Mouse (Mus musculus): Measurements from ENCODE around the gene Ncln. TPM values are rescaled to one million over a fixed set of nuclear protein-coding genes. Genes with fewer than 3 reads are reported as not detected.
"Not testable (repeated sequence)": the region's sequence is repeated elsewhere in the genome, so short reads cannot be mapped to it uniquely, and the experiment has no call there.

Gene Ncln
- total RNA-seq, 2 experiments from 2014 or later: 55.4 to 62.0 TPM

DNA sequence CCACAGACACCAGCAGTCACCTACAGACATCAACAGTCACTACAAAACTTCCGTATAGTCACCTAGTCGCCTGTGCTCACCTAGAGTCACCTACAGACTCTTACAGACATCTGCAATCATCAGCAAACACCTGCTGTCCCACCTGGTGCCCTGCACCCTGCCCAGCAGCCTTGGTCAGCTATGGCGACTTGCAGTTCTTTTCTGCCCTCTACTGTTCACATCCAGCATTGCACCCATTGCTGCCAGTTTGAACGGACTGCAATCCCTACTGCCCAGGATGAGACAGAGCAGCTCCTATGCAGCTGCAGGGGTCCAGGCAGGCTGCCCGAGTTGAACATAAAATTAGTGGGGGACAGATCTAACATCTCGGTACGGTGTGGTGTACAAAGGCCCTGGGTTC lies 46.1 kb downstream of the Ncln start:
- DNase-seq: peak; percentile 82 to 93
- intact Hi-C loops (cut with DNase I): loop anchor here (1.0 to 2.0 kb wide), 2 partner anchors 61 to 161 kb away; partner anchors contain the start of gene Gm48552

DNA sequence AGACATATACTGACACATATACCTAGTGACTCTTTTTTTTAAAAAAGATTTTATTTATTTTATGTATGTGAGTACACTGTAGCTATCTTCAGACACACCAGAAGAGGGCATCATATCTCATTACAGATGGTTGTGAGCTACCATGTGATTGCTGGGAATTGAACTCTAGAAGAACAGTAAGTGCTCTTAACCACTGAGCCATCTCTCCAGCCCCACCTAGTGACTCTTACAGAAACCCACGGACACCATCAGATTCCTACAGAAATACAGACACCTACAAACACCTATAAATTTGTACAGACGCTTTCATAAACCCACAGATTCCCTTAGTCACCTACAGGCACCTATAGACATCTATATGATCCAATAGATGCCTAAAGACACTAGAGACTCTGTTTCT lies 50.7 kb downstream of the Ncln start:
- DNase-seq; intact Hi-C loops (cut with DNase I): not testable (repeated sequence)

DNA sequence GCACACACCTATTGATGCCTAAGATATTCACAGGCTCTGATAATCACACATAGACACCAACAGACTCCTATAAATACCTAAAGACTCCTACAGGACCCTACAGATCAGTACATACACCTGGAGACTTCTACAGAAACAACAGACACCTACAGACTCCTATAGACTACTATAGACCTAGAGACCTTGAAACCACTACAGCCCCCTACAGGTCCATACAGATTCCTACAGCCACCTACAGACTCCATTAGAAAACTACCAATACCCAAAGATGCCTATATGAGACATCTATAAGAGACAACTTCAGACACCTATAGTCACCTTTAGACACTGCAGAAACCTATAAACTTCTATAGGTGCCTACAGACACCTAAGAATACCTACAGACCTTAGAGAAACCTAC lies 55.2 kb downstream of the Ncln start:
- intact Hi-C loops (cut with DNase I): loop anchor here (2.0 kb wide), 1 partner anchor 46 kb away; no protein-coding TSS in a partner anchor
- DNase-seq: no peak

Small RNA genes lying within 50 kb of the gene (microRNA-seq; reads per million reads assigned to microRNA genes)
- gene Gm25595: 0 reads per million in 2 experiments

Other genes starting within 250 kb of the Ncln start
- under 1 TPM; 0.26 to 0.51 TPM for gene Matk, start 243.5 kb downstream of the Ncln start, total RNA-seq (2021)
- 10 to 100 TPM; 83.0 to 96.2 TPM for gene Mrpl54, start 229.5 kb downstream of the Ncln start, total RNA-seq (2021)
- gene Apba3, start 229.4 kb downstream of the Ncln start, total RNA-seq (2021): 10 to 100 TPM; 85.5 to 97.2 TPM
- gene Tjp3, start 204.8 kb downstream of the Ncln start, total RNA-seq (2021): under 1 TPM; 0.14 to 0.34 TPM
- 10 to 100 TPM; 34.8 to 36.7 TPM for gene Pip5k1c, start 203.4 kb downstream of the Ncln start, total RNA-seq (2021)
- 10 to 100 TPM; 15.6 to 17.8 TPM for gene Cactin, start 175.3 kb downstream of the Ncln start, total RNA-seq (2021)
- 1 to 10 TPM; 5.3 to 7.9 TPM for gene Tbxa2r, start 167.7 kb downstream of the Ncln start, total RNA-seq (2021)
- 1 to 10 TPM; 5.2 to 5.5 TPM for gene Gipc3, start 153.1 kb downstream of the Ncln start, total RNA-seq (2021)
- 10 to 100 TPM; 74.0 to 82.9 TPM for gene Hmg20b, start 145.9 kb downstream of the Ncln start, total RNA-seq (2021)
- gene Mfsd12, start 138.9 kb downstream of the Ncln start, total RNA-seq (2021): 10 to 100 TPM; 11.7 to 14.3 TPM
- gene 4930404N11Rik, start 130.6 kb downstream of the Ncln start, total RNA-seq (2021): 1 to 10 TPM; 1.2 to 1.3 TPM
- 10 to 100 TPM; 30.5 to 32.7 TPM for gene Fzr1, start 117.9 kb downstream of the Ncln start, total RNA-seq (2021)
- gene Dohh, start 112.0 kb downstream of the Ncln start, total RNA-seq (2021): 10 to 100 TPM; 47.6 to 55.3 TPM
- gene Gm48551, start 111.9 kb downstream of the Ncln start, total RNA-seq (2021): under 1 TPM; 0.51 to 0.84 TPM
- gene Gm48552, start 107.4 kb downstream of the Ncln start, total RNA-seq (2021): under 1 TPM; 0.65 to 0.83 TPM
- gene Smim24, start 103.3 kb downstream of the Ncln start, total RNA-seq (2021): 1 to 10 TPM; 1.9 to 2.0 TPM
- gene Nfic, start 40.8 kb downstream of the Ncln start, total RNA-seq (2021): 100 to 1,000 TPM; 133 TPM
- gene Celf5, start 13.7 kb downstream of the Ncln start, total RNA-seq (2021): under 1 TPM; 0.15 to 0.19 TPM
- 1 to 10 TPM in 1 of 2 experiments, under 1 TPM in 1; 0.96 to 1.2 TPM for gene S1pr4, start 3.7 kb upstream of the Ncln start, total RNA-seq (2021)
- gene Gna15, start 27.8 kb upstream of the Ncln start, total RNA-seq (2021): under 1 TPM; 0.73 to 0.76 TPM
- gene Gna11, start 48.8 kb upstream of the Ncln start, total RNA-seq (2021): 10 to 100 TPM; 50.6 to 51.6 TPM
- gene Aes, start 63.1 kb upstream of the Ncln start, total RNA-seq (2021): 100 to 1,000 TPM; 900 to 948 TPM
- gene Tle2, start 78.2 kb upstream of the Ncln start, total RNA-seq (2021): 10 to 100 TPM in 1 of 2 experiments, 1 to 10 TPM in 1; 9.4 to 11.2 TPM
- gene Tle6, start 104.7 kb upstream of the Ncln start, total RNA-seq (2021): 10 to 100 TPM in 1 of 2 experiments, 1 to 10 TPM in 1; 8.0 to 10.2 TPM
- 1 to 10 TPM; 1.8 to 2.2 TPM for gene BC025920, start 109.9 kb upstream of the Ncln start, total RNA-seq (2021)
- 10 to 100 TPM; 10.7 to 11.0 TPM for gene Sirt6, start 131.4 kb upstream of the Ncln start, total RNA-seq (2021)
- gene Ankrd24, start 132.1 kb upstream of the Ncln start, total RNA-seq (2021): 10 to 100 TPM in 1 of 2 experiments, 1 to 10 TPM in 1; 9.4 to 10.9 TPM
- 1 to 10 TPM; 2.6 to 2.7 TPM for gene Gm10778, start 152.7 kb upstream of the Ncln start, total RNA-seq (2021)
- gene Zfp433, start 208.4 kb upstream of the Ncln start, total RNA-seq (2021): 1 to 10 TPM; 4.8 to 5.4 TPM

Measured in heart, postnatal 14 days (tissue).